Mouse (Mus musculus): Measurements from ENCODE around the gene Casc4. TPM values are rescaled to one million over a fixed set of nuclear protein-coding genes. Genes with fewer than 3 reads are reported as not detected.
A peak's percentile ranks its signal among the peaks of the same experiment; 100 is the strongest.

Gene Casc4
- total and polyA plus RNA-seq, 3 experiments: 2.9 to 10.8 (median 7.8) TPM

GRCm38 (mm10) chr2:121834926-121835325 lies 31.8 kb upstream of the Casc4 start:
- TF ChIP-seq POLR2A (IDR thresholded peaks at IDR 0.05; ENCODE audit: insufficient read depth, low read depth, low read length) (no peak), EP300 (IDR thresholded peaks at IDR 0.05; ENCODE audit: insufficient read depth, low read depth, low read length) (no peak), CTCF (IDR thresholded peaks at IDR 0.05) (no peak)
- H3K79me2 ChIP-seq (replicated peaks; ENCODE audit: control insufficient read depth, insufficient read depth, low read length): no peaks in the 10 kb centered on the region
- intact Hi-C loops (cut with DNase I): loop anchor here (5.0 kb wide), 2 partner anchors 138 to 158 kb away; no protein-coding TSS in a partner anchor
- H3K36me3 ChIP-seq (ENCODE audit: control insufficient read depth, insufficient read depth, low read length): no peaks in the 10 kb centered on the region
- 24% methylated on average over 3 of the region's 3 CpGs for WGBS
- H3K4me3 ChIP-seq: no peak overlapping the region
- H3K27ac ChIP-seq: no peak overlapping the region
- DNase-seq: no peak
- H3K9ac ChIP-seq (ENCODE audit: low read depth, low read length): no peak overlapping the region
- 0 out of 2 replicates have a peak, but pooled peaks cover 1% of the 10 kb centered on the region for H3K4me1 ChIP-seq (ENCODE audit: control insufficient read depth, insufficient read depth, low read length)
- no peaks in the 10 kb centered on the region for H3K27me3 ChIP-seq (ENCODE audit: control insufficient read depth, insufficient read depth, low read length)

- no peaks in the 10 kb centered on the region for H3K79me2 ChIP-seq (replicated peaks; ENCODE audit: control insufficient read depth, insufficient read depth, low read length)
- intact Hi-C loops (cut with DNase I): no loop called here
- no peak for TF ChIP-seq POLR2A (IDR thresholded peaks at IDR 0.05; ENCODE audit: insufficient read depth, low read depth, low read length)
- no peak for TF ChIP-seq EP300 (IDR thresholded peaks at IDR 0.05; ENCODE audit: insufficient read depth, low read depth, low read length)
- peak; percentile 28 for TF ChIP-seq CTCF (IDR thresholded peaks at IDR 0.05)
- no peak overlapping the region for H3K9ac ChIP-seq (ENCODE audit: low read depth, low read length)
- H3K27ac ChIP-seq: no peak overlapping the region
- H3K36me3 ChIP-seq (ENCODE audit: control insufficient read depth, insufficient read depth, low read length): no peaks in the 10 kb centered on the region
- H3K27me3 ChIP-seq (ENCODE audit: control insufficient read depth, insufficient read depth, low read length): no peaks in the 10 kb centered on the region; the same call in 1 of the 2 replicates
- no peaks in the 10 kb centered on the region for H3K4me1 ChIP-seq (ENCODE audit: control insufficient read depth, insufficient read depth, low read length)
- H3K4me3 ChIP-seq: no peak overlapping the region
- DNase-seq: no peak
- WGBS: 96% methylated on average over 3 of the region's 3 CpGs
Measured at GRCm38 (mm10) chr2:121841453-121841852, 25.3 kb upstream of the Casc4 start.

GRCm38 (mm10) chr2:121842249-121842648 lies 24.5 kb upstream of the Casc4 start:
- intact Hi-C loops (cut with DNase I): no loop called here
- no peak for TF ChIP-seq EP300 (IDR thresholded peaks at IDR 0.05; ENCODE audit: insufficient read depth, low read depth, low read length)
- TF ChIP-seq POLR2A (IDR thresholded peaks at IDR 0.05; ENCODE audit: insufficient read depth, low read depth, low read length): no peak
- no peak for TF ChIP-seq CTCF (IDR thresholded peaks at IDR 0.05)
- Histone ChIP-seq H3K79me2 (replicated peaks; ENCODE audit: control insufficient read depth, insufficient read depth, low read length) (no peaks in the 10 kb centered on the region), H3K4me1 (ENCODE audit: control insufficient read depth, insufficient read depth, low read length) (no peaks in the 10 kb centered on the region), H3K4me3 (no peak overlapping the region), H3K9ac (ENCODE audit: low read depth, low read length) (no peak overlapping the region), H3K27me3 (ENCODE audit: control insufficient read depth, insufficient read depth, low read length) (no peaks in the 10 kb centered on the region; the same call in 1 of the 2 replicates), H3K36me3 (ENCODE audit: control insufficient read depth, insufficient read depth, low read length) (no peaks in the 10 kb centered on the region), H3K27ac (no peak overlapping the region)
- WGBS: 64% methylated on average over 3 of the region's 3 CpGs
- DNase-seq: no peak

- H3K27ac ChIP-seq: no peak overlapping the region
- no peaks in the 10 kb centered on the region for H3K4me1 ChIP-seq (ENCODE audit: control insufficient read depth, insufficient read depth, low read length)
- no peaks in the 10 kb centered on the region; the same call in 1 of the 2 replicates for H3K27me3 ChIP-seq (ENCODE audit: control insufficient read depth, insufficient read depth, low read length)
- H3K36me3 ChIP-seq (ENCODE audit: control insufficient read depth, insufficient read depth, low read length): no peaks in the 10 kb centered on the region
- H3K79me2 ChIP-seq (replicated peaks; ENCODE audit: control insufficient read depth, insufficient read depth, low read length): no peaks in the 10 kb centered on the region
- no peak for DNase-seq
- no peak overlapping the region for H3K4me3 ChIP-seq
- 49% methylated on average over 8 of the region's 8 CpGs for WGBS
- intact Hi-C loops (cut with DNase I): no loop called here
- no peak overlapping the region for H3K9ac ChIP-seq (ENCODE audit: low read depth, low read length)
- TF ChIP-seq CTCF (IDR thresholded peaks at IDR 0.05) (no peak), POLR2A (IDR thresholded peaks at IDR 0.05; ENCODE audit: insufficient read depth, low read depth, low read length) (no peak), EP300 (IDR thresholded peaks at IDR 0.05; ENCODE audit: insufficient read depth, low read depth, low read length) (no peak)
Measured at GRCm38 (mm10) chr2:121846050-121846449, 20.7 kb upstream of the Casc4 start.

GRCm38 (mm10) chr2:121852045-121852444 lies 14.7 kb upstream of the Casc4 start:
- intact Hi-C loops (cut with DNase I): no loop called here
- no peak overlapping the region for H3K4me3 ChIP-seq
- H3K79me2 ChIP-seq (replicated peaks; ENCODE audit: control insufficient read depth, insufficient read depth, low read length): no peaks in the 10 kb centered on the region
- WGBS: 29% methylated on average over 2 of the region's 2 CpGs
- H3K27ac ChIP-seq: no peak overlapping the region
- no peak for TF ChIP-seq EP300 (IDR thresholded peaks at IDR 0.05; ENCODE audit: insufficient read depth, low read depth, low read length)
- no peak for TF ChIP-seq POLR2A (IDR thresholded peaks at IDR 0.05; ENCODE audit: insufficient read depth, low read depth, low read length)
- TF ChIP-seq CTCF (IDR thresholded peaks at IDR 0.05): no peak
- no peak for DNase-seq
- no peaks in the 10 kb centered on the region for H3K4me1 ChIP-seq (ENCODE audit: control insufficient read depth, insufficient read depth, low read length)
- no peak overlapping the region for H3K9ac ChIP-seq (ENCODE audit: low read depth, low read length)
- no peaks in the 10 kb centered on the region for H3K36me3 ChIP-seq (ENCODE audit: control insufficient read depth, insufficient read depth, low read length)
- no peaks in the 10 kb centered on the region for H3K27me3 ChIP-seq (ENCODE audit: control insufficient read depth, insufficient read depth, low read length)

- Histone ChIP-seq H3K79me2 (replicated peaks; ENCODE audit: control insufficient read depth, insufficient read depth, low read length) (no peaks in the 10 kb centered on the region), H3K4me3 (no peak overlapping the region), H3K36me3 (ENCODE audit: control insufficient read depth, insufficient read depth, low read length) (no peaks in the 10 kb centered on the region), H3K27me3 (ENCODE audit: control insufficient read depth, insufficient read depth, low read length) (no peaks in the 10 kb centered on the region), H3K9ac (ENCODE audit: low read depth, low read length) (no peak overlapping the region), H3K4me1 (ENCODE audit: control insufficient read depth, insufficient read depth, low read length) (no peaks in the 10 kb centered on the region), H3K27ac (no peak overlapping the region)
- intact Hi-C loops (cut with DNase I): no loop called here
- no peak for TF ChIP-seq EP300 (IDR thresholded peaks at IDR 0.05; ENCODE audit: insufficient read depth, low read depth, low read length)
- TF ChIP-seq POLR2A (IDR thresholded peaks at IDR 0.05; ENCODE audit: insufficient read depth, low read depth, low read length): no peak
- no peak for TF ChIP-seq CTCF (IDR thresholded peaks at IDR 0.05)
- no peak for DNase-seq
- WGBS: 72% methylated on average over 3 of the region's 3 CpGs
Measured at GRCm38 (mm10) chr2:121853974-121854373, 12.8 kb upstream of the Casc4 start.
